Mouse (Mus musculus) mouse trophoblast stem cell (cell line): Measurements from ENCODE around the gene Mettl8.

Experiments
- in situ Hi-C, 2 experiments: fragments of 300-500 bp; cut with MseI, MboI; formaldehyde crosslinking; loops; 2 replicates in 1 of 2; 3 replicates in 1 of 2; pipeline ENCODE4 v1.15.1; 2025

Gene Mettl8

DNA sequence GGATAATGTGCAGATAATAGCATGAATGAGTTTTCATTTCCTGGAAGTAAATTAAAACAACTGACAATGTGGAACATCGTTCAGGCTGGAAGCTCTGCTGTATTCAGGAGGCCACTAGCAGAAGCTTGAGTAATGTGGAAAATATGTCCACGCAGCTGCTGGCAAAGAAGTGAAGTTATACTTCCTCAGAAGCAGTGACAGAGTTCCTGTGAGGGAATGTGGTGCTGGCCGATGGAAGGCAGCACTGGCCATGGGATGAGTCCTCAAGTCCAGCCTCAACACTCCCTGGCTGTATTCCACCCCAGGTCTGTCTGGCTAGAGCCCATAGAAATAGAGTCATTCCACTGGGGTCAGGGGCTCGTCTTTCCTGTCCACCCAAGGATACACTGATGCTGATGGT is 65.2 kb downstream of the Mettl8 start:
- in situ Hi-C loops = no loop called here

DNA sequence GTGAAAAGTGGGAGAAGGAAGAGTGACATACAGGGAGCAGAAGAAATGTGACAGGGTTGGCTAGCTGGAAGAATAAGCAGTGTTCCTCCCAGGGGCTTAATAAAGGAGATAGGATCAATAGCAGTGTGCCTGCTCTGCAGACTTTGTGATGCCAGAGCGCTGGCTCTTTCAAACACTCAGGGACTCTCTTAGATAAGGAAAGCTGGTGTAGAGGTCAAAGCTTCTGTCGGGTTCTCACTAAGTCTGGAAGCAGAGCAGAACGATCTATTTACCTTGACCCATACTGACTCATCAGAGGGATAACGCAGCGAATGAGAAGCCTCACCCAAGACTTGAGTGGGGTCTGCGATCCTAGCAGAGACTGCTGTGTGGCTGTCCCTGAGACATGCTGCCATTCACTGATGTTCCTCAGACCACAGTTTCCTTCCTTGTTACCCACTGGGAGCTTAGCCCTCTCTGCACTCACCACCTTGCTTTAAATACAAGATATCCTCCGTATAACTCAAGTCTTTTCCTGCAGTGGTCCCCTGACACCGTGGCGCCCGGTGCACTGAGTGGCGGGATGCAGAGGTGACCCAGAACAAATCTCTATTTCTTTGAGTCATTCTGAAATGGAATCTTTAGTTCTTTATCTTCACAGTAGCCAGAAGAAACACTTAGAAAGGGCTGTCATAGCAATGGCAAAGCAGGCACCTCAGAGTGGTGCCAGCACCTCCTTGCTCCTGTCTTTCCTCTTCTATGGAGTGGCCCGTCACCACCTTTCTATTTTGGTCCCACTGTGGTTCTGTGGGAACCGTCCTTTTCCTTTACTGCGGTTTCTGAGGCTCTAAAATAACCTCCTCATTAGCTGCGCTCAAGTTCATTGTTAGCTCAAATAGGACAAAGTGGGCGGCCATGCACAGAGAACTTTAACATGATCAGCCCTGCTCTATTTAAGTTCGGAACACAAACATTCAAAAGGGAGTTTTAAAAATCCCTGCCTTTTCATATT is 65.9 kb downstream of the Mettl8 start:
- in situ Hi-C loops = no loop called here

DNA sequence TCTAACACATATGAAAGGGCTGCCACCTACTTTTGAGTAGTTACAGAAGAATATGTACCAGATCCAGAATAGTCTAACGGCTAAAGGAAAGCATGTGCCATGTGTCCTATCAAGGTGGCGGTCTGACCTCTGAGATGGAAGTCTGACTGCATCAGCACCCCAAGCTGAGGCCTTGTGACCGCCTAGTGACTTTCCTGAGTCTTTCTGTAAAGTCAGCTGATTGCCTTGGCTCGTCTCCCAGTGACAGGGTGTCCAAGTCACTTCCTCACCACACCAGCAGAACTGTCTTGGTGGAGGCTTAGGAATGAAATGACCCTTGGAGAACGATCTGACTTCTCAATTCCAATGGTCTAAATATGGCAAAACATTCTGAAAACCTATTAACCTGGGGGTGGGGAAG is 77.1 kb downstream of the Mettl8 start:
- in situ Hi-C loops = no loop called here

DNA sequence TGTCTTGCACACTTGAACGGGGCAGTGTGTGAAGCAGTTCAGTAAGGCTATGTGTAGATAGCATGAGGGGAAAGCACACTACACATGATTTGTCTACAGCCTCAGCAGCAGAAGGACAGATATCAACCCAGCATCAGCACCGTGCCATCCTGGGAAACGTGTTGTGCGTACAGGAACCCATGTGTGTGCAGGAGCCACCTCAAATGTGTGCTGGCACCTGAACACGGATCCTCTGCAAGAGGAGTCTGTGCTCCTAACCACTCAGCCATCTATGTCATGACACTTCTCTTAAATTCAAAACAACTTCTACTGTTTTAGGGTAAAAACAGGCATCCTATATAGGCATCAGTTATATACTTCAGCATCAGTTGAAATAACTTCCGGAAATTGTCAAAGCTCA is 80.6 kb downstream of the Mettl8 start:
- in situ Hi-C loops = no loop called here

DNA sequence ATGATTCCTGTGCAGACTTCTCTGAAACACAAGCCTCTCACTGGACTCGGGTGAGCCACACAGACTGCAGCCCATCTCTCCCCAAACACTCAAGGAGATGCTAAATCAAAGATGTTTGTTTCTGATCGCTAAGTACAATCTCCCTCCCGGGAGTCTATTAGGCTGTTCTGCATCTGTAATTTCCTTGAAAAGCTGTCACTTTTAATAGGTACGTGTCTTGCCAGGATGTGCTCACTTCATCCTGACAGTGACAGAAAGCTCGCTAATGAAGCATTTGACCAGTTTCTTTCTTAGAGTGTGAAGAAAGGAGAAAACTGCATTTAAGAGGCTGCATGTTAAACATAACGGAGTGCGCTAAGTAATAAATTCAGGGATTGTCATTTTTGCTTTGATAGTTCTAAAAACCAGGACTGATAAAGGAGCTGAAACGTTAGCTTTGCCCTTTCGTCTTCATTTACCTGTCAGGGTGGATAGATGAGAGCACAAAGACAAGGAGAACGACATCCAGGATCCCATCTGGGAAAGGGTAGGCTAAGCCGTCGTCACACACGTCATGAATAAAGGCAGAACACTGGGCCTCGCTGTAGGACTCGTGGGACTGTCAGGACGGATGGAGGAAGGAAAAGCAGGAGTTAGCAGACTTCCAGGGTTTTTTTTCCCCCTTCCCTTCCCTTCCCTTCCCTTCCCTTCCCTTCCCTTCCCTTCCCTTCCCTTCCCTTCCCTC is 82.4 kb downstream of the Mettl8 start:
- in situ Hi-C loops = no loop called here

DNA sequence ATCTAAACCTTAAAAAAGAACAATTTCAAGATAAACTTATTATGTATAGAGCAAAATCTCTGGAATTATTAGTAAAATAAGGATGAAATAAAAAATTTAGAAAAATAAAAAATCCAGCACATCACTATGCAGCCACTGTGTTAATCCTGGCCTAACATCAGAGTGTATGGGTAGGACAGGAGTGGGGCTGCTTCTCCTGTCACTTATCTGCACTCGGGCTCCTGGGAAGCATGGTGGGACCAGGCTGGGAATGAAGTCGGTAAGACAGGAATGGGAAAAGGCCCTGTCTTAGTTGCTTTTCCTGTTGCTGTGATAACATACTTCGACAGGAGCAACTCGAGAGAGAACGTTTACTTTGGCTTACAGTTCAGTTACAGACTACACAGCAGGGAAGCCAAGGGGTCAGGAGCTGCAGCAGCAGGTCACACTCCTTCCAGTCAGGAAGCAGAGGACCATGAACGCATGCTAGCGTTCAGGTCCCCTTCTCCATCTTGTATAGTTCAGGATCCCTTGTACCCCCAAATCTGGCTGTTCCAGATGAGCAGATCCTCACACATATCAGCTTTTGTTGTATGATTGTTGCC is 85.1 kb downstream of the Mettl8 start:
- in situ Hi-C loops = no loop called here

DNA sequence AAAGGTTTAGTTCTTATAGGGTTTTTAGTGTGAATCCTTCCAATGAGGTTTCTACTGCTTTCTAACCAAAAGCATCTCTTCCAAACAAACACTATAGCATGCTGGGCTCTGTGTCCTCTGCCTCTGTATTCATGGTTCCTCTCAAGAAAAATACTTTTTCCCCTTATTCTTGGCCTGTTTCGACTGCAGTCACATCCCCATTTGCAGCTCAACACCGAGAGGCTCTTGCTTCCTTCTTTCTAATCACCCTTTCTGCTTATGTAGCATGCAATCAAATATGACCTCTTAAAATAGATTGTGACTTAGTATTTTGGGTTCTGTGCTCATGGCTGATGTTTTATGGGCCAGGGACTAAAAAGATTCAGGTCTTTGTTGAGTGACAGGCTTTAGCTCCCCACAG is 87.1 kb downstream of the Mettl8 start:
- in situ Hi-C loops = no loop called here

DNA sequence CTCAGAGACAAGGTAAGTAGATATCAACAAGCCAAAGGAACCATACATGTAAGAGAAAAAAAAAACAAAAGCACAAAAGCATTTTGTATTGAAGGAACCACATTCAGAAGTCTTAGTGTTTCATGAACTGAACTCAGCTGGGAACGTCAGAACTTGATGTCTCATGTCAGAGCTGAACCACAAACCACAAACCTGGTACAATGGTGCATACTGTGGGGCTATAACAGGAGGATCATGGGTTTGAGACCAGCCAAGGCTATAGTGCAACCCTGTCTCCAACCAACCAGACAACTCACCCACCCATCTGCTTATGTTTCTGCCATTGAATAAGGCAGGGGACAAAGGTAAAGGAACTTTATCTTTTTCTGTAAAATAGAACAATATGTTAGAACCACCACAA is 88.2 kb downstream of the Mettl8 start:
- in situ Hi-C loops = no loop called here

DNA sequence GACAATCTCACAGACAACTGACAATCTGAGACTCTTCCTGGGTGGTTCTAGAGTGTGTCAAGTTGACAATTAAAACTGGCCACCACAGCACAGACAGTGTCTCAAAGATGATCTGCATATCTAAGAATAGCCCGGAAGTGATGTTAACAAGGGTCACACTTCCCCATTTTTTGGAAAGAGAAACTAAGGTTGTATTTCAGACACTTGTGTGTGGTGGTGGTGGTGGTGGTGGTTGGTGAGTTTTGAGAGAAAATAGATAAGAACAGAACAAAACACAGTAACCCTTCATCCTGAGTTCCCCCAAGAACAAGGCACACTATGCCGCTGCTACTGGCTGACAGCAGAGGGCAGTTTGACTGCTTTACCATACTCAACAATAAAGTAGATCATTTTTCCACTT is 90.6 kb downstream of the Mettl8 start:
- in situ Hi-C loops = no loop called here

DNA sequence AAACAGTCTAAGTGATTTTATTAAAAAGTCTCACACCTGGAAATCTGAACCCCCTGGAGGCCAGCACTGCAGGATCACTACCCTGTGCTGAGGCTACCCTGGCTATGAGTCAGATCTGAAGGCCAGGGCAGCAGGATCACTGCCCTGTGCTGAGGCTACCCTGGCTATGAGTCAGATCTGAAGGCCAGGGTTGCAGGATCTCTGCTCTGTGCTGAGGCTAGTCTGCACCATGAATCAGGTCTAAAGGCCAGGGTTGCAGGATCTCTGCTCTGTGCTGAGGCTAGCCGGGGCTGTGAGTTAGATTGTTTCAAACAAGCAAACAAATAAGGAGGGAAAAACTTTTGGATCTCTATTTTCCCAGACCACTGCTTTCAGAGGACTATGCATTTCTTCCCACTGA is 92.5 kb downstream of the Mettl8 start:
- in situ Hi-C loops = no loop called here

DNA sequence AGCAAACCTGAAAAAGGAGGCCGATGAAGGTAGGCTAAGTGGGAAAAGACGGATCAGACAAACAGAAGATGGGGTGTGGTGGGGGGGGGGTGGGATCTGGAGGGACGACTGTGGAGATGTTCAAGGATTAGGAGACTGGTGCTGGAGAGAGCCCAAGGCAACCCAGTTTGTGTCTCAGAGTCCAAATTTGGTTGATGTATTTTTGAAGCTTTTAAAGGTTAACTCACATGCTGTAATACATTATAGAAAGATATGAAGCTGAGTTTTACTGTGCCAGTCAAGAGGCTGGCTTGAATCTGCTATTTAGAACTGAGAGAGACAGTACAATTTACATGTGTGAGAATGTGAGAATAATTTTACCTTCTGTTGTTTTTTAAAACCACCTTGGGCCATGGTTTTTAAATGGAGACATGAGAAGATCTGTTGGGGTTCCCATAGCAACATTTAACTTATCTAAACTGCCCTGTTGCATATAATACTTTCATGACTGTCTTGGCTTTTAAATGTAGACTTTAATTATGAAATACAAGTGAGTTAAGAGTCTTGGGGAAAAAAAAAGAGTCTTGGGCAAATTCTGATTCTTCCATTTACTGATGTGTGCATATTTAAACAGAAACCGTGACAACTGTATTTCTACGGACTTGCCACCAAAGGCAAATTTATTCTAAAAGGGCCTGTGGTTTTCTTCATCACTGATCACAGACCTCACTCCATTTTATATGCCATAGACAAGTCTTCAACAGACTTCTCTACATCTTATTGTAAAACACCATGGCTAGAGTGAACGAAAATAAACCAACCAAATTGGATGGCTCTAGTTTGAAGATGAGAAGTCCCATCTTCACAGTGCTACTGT is 94.1 kb downstream of the Mettl8 start:
- in situ Hi-C loops = no loop called here

DNA sequence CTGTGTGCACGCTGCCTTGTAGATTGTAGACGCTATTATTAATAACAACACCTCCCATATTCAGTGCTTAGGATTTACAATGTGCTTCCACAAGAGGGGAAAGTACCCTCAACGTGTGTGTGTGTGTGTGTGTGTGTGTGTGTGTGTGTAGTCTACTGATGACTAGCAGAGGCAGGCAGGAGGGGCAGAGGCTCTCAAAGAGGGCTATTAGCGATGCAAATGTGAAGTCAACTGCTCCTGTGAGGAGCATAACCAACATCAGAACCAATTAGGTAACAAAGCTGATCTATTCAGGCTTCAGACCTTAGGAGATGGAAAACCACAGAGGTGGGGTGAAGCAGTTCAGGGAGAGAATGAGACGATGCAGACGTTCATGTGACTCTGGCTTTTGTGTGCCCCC is 95.3 kb downstream of the Mettl8 start:
- in situ Hi-C loops = no loop called here

DNA sequence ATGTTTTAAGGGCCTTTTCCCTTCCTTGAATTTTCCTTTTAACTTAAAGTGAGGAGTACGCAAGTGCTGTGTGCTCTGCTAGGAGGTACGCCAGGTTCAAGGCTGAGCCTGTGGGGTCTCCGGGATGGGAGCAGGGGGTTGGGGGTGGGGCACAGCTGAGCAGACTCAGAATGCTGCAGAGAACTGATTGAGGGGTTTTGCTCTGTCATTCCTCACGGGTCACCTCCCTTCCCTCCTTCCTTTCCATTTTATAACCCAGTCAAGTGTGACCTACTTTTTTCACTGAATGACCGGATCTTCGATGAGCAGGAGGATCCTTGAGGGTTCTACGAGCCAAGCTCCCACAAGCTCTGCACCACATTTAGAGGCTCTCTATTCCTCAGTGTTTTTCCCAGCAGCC is 96.0 kb downstream of the Mettl8 start:
- in situ Hi-C loops = no loop called here

DNA sequence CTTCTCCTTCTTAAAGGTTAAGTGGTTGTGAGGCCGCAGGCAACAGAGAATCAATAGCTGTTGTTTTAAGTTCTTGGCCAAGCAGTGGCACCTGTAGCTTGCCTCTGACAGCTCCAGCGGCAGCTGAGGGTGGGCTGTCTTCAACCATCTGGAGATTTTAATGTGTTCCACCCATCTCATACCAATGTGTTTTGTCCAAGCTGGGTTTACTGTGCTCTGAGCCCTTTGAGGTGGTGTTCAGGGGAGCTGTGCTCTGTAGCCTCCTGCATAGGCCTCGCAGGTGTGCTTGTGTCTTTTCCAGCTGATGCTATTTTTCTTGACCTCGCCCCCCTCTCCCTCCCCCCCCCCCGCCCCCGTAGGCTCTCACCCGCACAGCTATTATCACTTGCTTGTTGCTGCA is 96.8 kb downstream of the Mettl8 start:
- in situ Hi-C loops = no loop called here

DNA sequence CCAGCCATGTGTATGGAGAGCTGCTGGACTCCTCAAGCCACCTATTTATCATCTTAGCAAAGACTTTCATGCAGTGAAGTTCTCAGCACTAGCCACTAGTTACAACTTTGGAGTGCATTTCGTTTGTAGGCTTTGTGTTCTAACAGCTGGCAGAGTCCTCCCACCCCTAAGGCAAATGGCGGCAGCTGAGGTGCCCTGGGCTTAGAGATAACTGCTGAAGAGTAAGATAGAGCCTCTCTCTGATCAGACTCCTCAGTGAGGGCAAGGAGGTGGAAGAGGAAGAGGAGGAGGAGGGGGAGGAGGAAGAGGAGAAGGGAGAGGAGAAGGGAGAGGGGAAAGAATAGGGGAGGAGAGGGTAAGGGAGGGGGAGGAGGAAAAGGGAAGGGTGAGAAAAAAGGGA is 101.8 kb downstream of the Mettl8 start:
- in situ Hi-C loops = no loop called here

DNA sequence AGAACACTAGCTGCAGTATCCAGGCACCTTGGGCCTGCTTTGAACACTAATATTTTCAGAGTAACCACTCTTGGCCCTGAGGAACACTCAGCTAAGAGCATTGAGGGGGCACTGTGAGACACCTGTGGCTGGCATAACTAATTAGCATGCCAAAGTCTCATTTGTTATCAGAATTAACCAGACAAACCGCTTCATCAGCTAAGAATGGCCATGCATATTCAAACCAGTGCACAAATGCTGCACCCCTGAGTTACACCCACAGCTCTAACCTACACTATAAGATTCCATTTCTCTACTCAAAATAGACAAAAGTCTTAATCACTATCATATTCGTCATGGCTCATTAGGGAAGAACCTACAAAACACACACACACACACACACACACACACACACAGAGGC is 103.4 kb downstream of the Mettl8 start:
- in situ Hi-C loops = no loop called here

DNA sequence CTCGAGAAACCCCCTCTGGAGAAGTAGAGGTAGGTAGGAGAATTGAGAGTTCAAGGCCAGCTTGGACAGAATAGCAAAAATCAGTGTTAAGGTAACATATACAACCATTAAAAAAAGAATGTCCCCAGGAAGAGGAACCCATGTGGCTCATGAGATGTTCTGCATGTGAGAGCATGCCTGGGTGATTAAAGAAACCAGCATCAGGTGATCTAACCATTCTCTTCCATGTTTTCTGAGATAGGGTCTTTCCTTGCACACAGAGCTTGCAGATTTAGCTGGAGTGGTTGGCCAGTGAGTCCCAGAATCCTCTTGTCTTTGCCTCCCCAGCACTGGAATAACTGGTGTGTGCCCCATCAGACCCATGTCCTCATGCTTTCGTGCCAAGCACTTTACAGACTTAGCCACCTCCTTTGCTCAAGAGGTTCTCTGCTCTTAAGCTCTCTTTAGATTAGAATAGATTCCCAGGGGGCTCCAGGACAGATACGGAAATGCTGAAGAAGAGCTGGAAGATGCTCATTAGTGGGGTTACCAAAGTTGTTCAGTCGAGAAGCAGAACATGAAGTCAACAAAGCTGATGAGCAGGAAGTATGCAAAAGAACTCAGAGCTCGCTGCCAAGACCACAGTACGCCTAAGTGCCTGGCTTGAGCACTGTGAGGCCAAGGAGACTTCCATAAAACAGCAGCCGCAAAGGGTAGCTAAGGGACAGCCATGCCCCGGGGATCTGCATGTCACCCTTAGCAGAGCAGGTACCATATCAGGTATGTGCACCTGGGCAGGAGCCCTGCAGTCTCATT is 110.7 kb downstream of the Mettl8 start:
- in situ Hi-C loops = no loop called here

DNA sequence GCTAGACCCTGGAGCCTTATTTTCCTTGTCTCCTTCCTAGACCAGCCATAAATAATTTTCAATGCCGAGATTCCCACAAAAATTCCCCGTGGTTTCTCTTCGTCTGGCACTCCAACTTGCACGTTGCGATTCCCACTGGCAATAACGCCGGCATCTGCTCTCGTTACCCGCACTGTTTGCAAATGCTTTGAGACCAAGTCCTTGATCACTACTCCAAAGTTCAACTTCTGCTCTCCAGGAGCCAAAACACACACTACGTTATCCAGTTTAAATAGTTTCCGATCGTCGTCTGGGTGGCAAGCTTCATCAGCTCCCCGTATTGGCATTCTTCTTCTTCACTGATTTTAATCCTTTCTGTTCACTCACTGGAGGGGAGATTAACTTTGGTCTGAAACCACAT is 114.6 kb downstream of the Mettl8 start:
- in situ Hi-C loops = no loop called here

DNA sequence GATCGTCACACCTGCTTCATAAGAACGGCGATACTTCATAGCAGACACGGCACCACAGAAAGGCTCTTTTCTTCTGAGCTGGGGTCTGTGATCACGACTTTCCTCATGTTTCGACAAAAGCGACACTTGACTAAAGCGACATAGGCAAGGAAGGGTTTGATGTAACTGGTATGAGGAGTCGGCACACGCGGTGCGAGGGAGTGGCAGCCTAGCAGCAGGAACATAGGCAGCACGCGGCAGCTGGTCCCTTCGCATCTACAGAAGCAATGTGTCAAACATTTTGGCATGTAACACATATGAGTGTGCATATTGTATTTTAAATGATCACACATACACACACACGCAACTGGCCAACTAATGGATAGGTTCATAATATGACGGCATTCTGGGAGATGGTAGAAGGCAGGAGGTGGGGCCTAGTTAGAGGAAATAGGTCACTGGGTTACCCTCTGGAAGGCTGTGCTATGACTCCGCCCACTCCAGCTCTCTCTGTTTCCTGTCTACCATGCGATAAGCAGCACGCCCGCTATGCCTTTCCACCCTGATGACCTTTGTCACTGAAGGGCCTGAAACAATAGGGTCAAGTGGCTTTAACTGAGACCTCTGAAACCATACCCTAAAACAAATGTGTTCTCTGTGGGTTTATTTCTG is 116.4 kb downstream of the Mettl8 start:
- in situ Hi-C loops = no loop called here

DNA sequence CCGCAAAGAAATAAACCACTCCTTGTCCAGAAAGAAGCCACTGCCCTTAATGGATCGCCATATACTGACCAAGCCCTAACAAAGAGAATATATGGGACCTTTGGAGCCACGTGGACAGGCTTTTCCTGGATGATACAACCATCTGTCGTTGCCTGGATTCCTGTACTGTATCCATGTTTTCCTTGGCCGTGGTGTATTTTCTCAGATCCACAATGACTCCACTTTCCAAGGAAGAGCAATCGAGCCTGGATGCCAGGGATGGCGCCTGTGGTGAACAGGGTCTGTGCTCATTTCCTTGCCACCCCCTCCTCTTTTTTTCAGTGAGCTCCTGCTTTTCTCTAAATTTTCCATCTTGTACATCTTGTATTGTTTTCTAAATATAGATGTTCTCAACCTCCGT is 120.6 kb downstream of the Mettl8 start:
- in situ Hi-C loops = no loop called here
